Mouse (Mus musculus): ENCODE data around the gene Oaz3. TPM values are rescaled to one million over a fixed set of nuclear protein-coding genes. Genes with fewer than 3 reads are reported as not detected.

Gene Oaz3
- polyA plus RNA-seq, 1 experiment from 2014 or later = 0.28 TPM

- no peaks in the 10 kb centered on the region for H3K27me3 ChIP-seq (ENCODE audit: control insufficient read depth, insufficient read depth, low read length)
- WGBS = 58% methylated on average over 6 of the region's 6 CpGs
- no peaks in the 10 kb centered on the region for H3K4me1 ChIP-seq (replicated peaks; ENCODE audit: control insufficient read depth, insufficient read depth)
- no peak for ATAC-seq (ENCODE audit: low FRiP score, low TSS enrichment)
- peak within 1 kb of the TSS; percentile 45 for H3K4me2 ChIP-seq (replicated peaks; ENCODE audit: low read depth)
- no peaks in the 10 kb centered on the region for H3K9me3 ChIP-seq (ENCODE audit: control insufficient read depth, low read length)
- H3K36me3 ChIP-seq (ENCODE audit: control insufficient read depth, insufficient read depth, low read length) = no peaks in the 10 kb centered on the region
- H3K9ac ChIP-seq (ENCODE audit: low read length) = peak within 1 kb of the TSS; percentile 50
- no peak for DNase-seq (ENCODE audit: low spot score)
- H3K27ac ChIP-seq (replicated peaks) = no peak within 1 kb of the TSS
- H3K4me3 ChIP-seq (ENCODE audit: low read depth, low read length) = peak within 1 kb of the TSS; percentile 14; the same call in 1 of the 2 replicates
- TF ChIP-seq EP300 (optimal IDR thresholded peaks at IDR 0.05) (no peak), CTCF (IDR thresholded peaks at IDR 0.05; ENCODE audit: low read depth) (no peak)
These were observed 45.5 kb downstream of the Oaz3 start, which contains the start of gene Lingo4 for GRCm38 (mm10) chr3:94398217-94398616. TSS of gene Lingo4 (plus strand) at chr3:94398517.

- Histone ChIP-seq H3K27ac (replicated peaks) (no peak overlapping the region), H3K4me2 (replicated peaks; ENCODE audit: low read depth) (no peak overlapping the region), H3K4me1 (replicated peaks; ENCODE audit: control insufficient read depth, insufficient read depth) (no peaks in the 10 kb centered on the region), H3K9me3 (ENCODE audit: control insufficient read depth, low read length) (no peaks in the 10 kb centered on the region), H3K9ac (ENCODE audit: low read length) (no peak overlapping the region), H3K4me3 (ENCODE audit: low read depth, low read length) (no peak overlapping the region), H3K36me3 (ENCODE audit: control insufficient read depth, insufficient read depth, low read length) (no peaks in the 10 kb centered on the region), H3K27me3 (ENCODE audit: control insufficient read depth, insufficient read depth, low read length) (no peaks in the 10 kb centered on the region)
- ATAC-seq (ENCODE audit: low FRiP score, low TSS enrichment) (no peak), DNase-seq (ENCODE audit: low spot score) (no peak)
- TF ChIP-seq EP300 (optimal IDR thresholded peaks at IDR 0.05) (no peak), CTCF (IDR thresholded peaks at IDR 0.05; ENCODE audit: low read depth) (no peak)
- WGBS = 75% methylated on average over 4 of the region's 4 CpGs
These were observed 46.9 kb downstream of the Oaz3 start for GRCm38 (mm10) chr3:94396851-94397250.

- Histone ChIP-seq H3K4me1 (replicated peaks; ENCODE audit: control insufficient read depth, insufficient read depth) (no peaks in the 10 kb centered on the region), H3K27ac (replicated peaks) (no peak overlapping the region), H3K27me3 (ENCODE audit: control insufficient read depth, insufficient read depth, low read length) (no peaks in the 10 kb centered on the region), H3K4me3 (ENCODE audit: low read depth, low read length) (no peak overlapping the region), H3K9me3 (ENCODE audit: control insufficient read depth, low read length) (no peaks in the 10 kb centered on the region), H3K36me3 (ENCODE audit: control insufficient read depth, insufficient read depth, low read length) (no peaks in the 10 kb centered on the region), H3K9ac (ENCODE audit: low read length) (no peak overlapping the region), H3K4me2 (replicated peaks; ENCODE audit: low read depth) (no peak overlapping the region)
- no peak for ATAC-seq (ENCODE audit: low FRiP score, low TSS enrichment)
- DNase-seq (ENCODE audit: low spot score) = no peak
- TF ChIP-seq EP300 (optimal IDR thresholded peaks at IDR 0.05) (no peak), CTCF (IDR thresholded peaks at IDR 0.05; ENCODE audit: low read depth) (no peak)
- WGBS = 74% methylated on average over 1 of the region's 1 CpGs
These were observed 47.4 kb downstream of the Oaz3 start for GRCm38 (mm10) chr3:94396336-94396735.

- H3K27me3 ChIP-seq (ENCODE audit: control insufficient read depth, insufficient read depth, low read length) = no peaks in the 10 kb centered on the region
- H3K4me2 ChIP-seq (replicated peaks; ENCODE audit: low read depth) = no peak overlapping the region
- WGBS = 61% methylated on average over 4 of the region's 4 CpGs
- no peak for ATAC-seq (ENCODE audit: low FRiP score, low TSS enrichment)
- H3K4me1 ChIP-seq (replicated peaks; ENCODE audit: control insufficient read depth, insufficient read depth) = no peaks in the 10 kb centered on the region
- H3K4me3 ChIP-seq (ENCODE audit: low read depth, low read length) = no peak overlapping the region
- H3K9ac ChIP-seq (ENCODE audit: low read length) = no peak overlapping the region
- no peaks in the 10 kb centered on the region for H3K36me3 ChIP-seq (ENCODE audit: control insufficient read depth, insufficient read depth, low read length)
- no peaks in the 10 kb centered on the region for H3K9me3 ChIP-seq (ENCODE audit: control insufficient read depth, low read length)
- no peak overlapping the region for H3K27ac ChIP-seq (replicated peaks)
- TF ChIP-seq EP300 (optimal IDR thresholded peaks at IDR 0.05) = no peak
- TF ChIP-seq CTCF (IDR thresholded peaks at IDR 0.05; ENCODE audit: low read depth) = no peak
- no peak for DNase-seq (ENCODE audit: low spot score)
These were observed 50.7 kb downstream of the Oaz3 start for GRCm38 (mm10) chr3:94393049-94393448.

- 75% methylated on average over 2 of the region's 2 CpGs for WGBS
- ATAC-seq (ENCODE audit: low FRiP score, low TSS enrichment) (no peak), DNase-seq (ENCODE audit: low spot score) (no peak)
- no peaks in the 10 kb centered on the region for H3K4me1 ChIP-seq (replicated peaks; ENCODE audit: control insufficient read depth, insufficient read depth)
- H3K4me3 ChIP-seq (ENCODE audit: low read depth, low read length) = no peak overlapping the region
- H3K9ac ChIP-seq (ENCODE audit: low read length) = no peak overlapping the region
- TF ChIP-seq EP300 (optimal IDR thresholded peaks at IDR 0.05) (no peak), CTCF (IDR thresholded peaks at IDR 0.05; ENCODE audit: low read depth) (no peak)
- H3K27ac ChIP-seq (replicated peaks) = no peak overlapping the region
- H3K36me3 ChIP-seq (ENCODE audit: control insufficient read depth, insufficient read depth, low read length) = no peaks in the 10 kb centered on the region
- no peak overlapping the region for H3K4me2 ChIP-seq (replicated peaks; ENCODE audit: low read depth)
- no peaks in the 10 kb centered on the region for H3K9me3 ChIP-seq (ENCODE audit: control insufficient read depth, low read length)
- H3K27me3 ChIP-seq (ENCODE audit: control insufficient read depth, insufficient read depth, low read length) = no peaks in the 10 kb centered on the region
These were observed 51.6 kb downstream of the Oaz3 start for GRCm38 (mm10) chr3:94392128-94392527.

GRCm38 (mm10) chr3:94391001-94391400, 52.7 kb downstream of the Oaz3 start:
- ATAC-seq (ENCODE audit: low FRiP score, low TSS enrichment) (no peak), DNase-seq (ENCODE audit: low spot score) (no peak)
- no peak for TF ChIP-seq EP300 (optimal IDR thresholded peaks at IDR 0.05)
- TF ChIP-seq CTCF (IDR thresholded peaks at IDR 0.05; ENCODE audit: low read depth) = no peak
- no peak overlapping the region for H3K27ac ChIP-seq (replicated peaks)
- no peaks in the 10 kb centered on the region for H3K4me1 ChIP-seq (replicated peaks; ENCODE audit: control insufficient read depth, insufficient read depth)
- H3K9ac ChIP-seq (ENCODE audit: low read length) = no peak overlapping the region
- H3K27me3 ChIP-seq (ENCODE audit: control insufficient read depth, insufficient read depth, low read length) = no peaks in the 10 kb centered on the region
- H3K36me3 ChIP-seq (ENCODE audit: control insufficient read depth, insufficient read depth, low read length) = no peaks in the 10 kb centered on the region
- no peaks in the 10 kb centered on the region for H3K9me3 ChIP-seq (ENCODE audit: control insufficient read depth, low read length)
- no peak overlapping the region for H3K4me2 ChIP-seq (replicated peaks; ENCODE audit: low read depth)
- H3K4me3 ChIP-seq (ENCODE audit: low read depth, low read length) = no peak overlapping the region
- 77% methylated on average over 5 of the region's 5 CpGs for WGBS

All from stomach, postnatal 0 days (tissue).